Mouse (Mus musculus) thymus, adult 2 months (tissue): Measurements from ENCODE around the gene Arnt2. TPM values are rescaled to one million over a fixed set of nuclear protein-coding genes. Genes with fewer than 3 reads are reported as not detected.
A peak's percentile ranks its signal among the peaks of the same experiment; 100 is the strongest.

Source experiments
- DNase-seq: peaks from one replicate; pipeline ENCODE4 v3.0.0; 2021
- H3K27ac ChIP-seq: fragments of 200-500 bp; 2 replicates; pipeline ENCODE4 v1.5.1; 2012; ENCODE audit warnings: low read length, control low read depth; ENCODE audit not compliant: control insufficient read depth, insufficient read depth
- H3K27me3 ChIP-seq: fragments of 200-500 bp; 2 replicates; pipeline ENCODE4 v1.6.1; 2012; ENCODE audit warnings: mild to moderate bottlenecking, low read length, moderate library complexity, mixed read lengths; ENCODE audit not compliant: control insufficient read depth, insufficient read depth
- H3K36me3 ChIP-seq: fragments of 200-500 bp; 2 replicates; pipeline ENCODE4 v1.6.1; 2012; ENCODE audit warnings: mild to moderate bottlenecking, low read length, moderate library complexity; ENCODE audit not compliant: control insufficient read depth, insufficient read depth
- H3K4me1 ChIP-seq: fragments of 200-500 bp; replicated peaks from 2 replicates; pipeline ENCODE4 v1.6.1; 2012; ENCODE audit warnings: low read length; ENCODE audit not compliant: control insufficient read depth, insufficient read depth
- H3K4me3 ChIP-seq: fragments of 200-500 bp; 2 replicates; pipeline ENCODE4 v1.5.1; 2012; ENCODE audit warnings: mild to moderate bottlenecking, low read length, control low read depth, moderate library complexity; ENCODE audit not compliant: control insufficient read depth, insufficient read depth
- CTCF ChIP-seq: fragments of 200-500 bp; IDR thresholded peaks from 2 replicates; pipeline ENCODE4 v1.5.1; 2012; ENCODE audit warnings: mild to moderate bottlenecking, control low read depth, low read length, moderate library complexity, borderline replicate concordance; ENCODE audit not compliant: control insufficient read depth, poor library complexity, insufficient read depth; ENCODE audit errors: extremely low read depth
- POLR2A ChIP-seq: fragments of 200-500 bp; IDR thresholded peaks from 2 replicates; pipeline ENCODE4 v1.6.1; 2012; ENCODE audit warnings: mild to moderate bottlenecking, low read length, control low read depth, moderate library complexity; ENCODE audit not compliant: control insufficient read depth, poor library complexity, insufficient read depth; ENCODE audit errors: extremely low read depth
- WGBS: fragments of 180-500 bp; shearing (Covaris S2); methylation state at CpG from one replicate; pipeline ENCODE4 v1.1.7; 2018; 5-methylcytosine and 5-hydroxymethylcytosine counted together
- polyA plus RNA-seq: library from polyadenylated mRNA; depleted of rRNA; stranded (reverse); fragments of >200 nt; gene quantifications from 2 replicates; pipeline ENCODE4 v1.2.3, GENCODE M21; 2012

Gene Arnt2
- polyA plus RNA-seq, 1 experiment, result 1.9 TPM

DNA sequence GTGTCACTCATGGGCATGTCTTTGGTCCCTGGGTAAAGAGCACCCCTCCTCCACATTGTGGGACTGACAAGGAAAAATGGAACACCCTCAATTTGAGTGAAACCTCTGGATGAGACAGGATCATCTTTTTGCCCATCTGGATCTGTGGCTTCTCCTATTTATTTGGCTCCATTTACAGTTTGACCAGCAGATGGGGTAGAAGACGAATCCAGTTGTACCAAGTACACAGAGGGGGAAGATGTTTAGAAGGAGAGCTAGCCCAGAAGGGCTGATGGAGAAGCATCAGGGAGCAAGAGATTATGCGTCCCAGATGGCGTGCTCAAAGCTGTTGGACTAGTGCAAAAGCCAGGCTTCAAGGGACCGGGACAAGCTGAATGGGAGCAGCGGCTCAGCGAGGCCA, 136.0 kb downstream of the Arnt2 start:
- no peak overlapping the region for H3K4me3 ChIP-seq
- no peaks in the 10 kb centered on the region for H3K27me3 ChIP-seq
- H3K4me1 ChIP-seq, result no peaks in the 10 kb centered on the region
- no peaks in the 10 kb centered on the region for H3K36me3 ChIP-seq
- TF ChIP-seq CTCF, result no peak
- TF ChIP-seq POLR2A, result no peak
- 93% methylated on average over 6 of the region's 6 CpGs for WGBS
- H3K27ac ChIP-seq, result no peak overlapping the region
- no peak for DNase-seq

DNA sequence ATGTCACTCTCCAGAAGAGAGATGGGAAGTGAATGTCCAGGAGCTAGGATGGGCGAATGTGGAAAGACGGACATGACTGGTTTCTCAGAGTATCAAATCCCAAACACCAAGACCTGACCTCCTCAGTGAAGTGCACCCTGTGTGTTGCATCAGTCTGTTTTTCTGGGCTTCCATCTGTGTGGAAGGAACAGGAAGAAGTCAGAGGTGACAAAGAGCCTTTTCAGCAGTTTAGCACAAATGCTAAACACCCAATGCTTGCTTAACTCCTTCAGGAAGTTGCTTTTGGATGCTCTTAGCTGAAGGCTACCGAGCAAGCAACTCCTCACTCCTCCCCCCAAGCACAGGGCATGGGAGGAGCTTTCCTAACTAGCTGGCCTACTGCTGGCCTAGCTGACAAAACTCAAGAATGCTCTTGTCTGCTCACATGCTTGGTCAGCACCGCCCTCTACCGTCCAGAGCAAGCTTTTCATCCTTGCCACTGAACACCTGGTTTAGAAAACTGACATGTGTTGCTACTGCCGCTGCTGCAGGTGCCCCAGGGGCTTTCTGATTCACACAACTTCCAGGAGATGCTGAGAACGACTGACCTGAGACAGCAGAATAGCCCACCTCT, 137.7 kb downstream of the Arnt2 start:
- no peaks in the 10 kb centered on the region for H3K4me1 ChIP-seq
- peak; percentile 80; the same call in 1 of the 2 replicates for TF ChIP-seq CTCF
- no peak for TF ChIP-seq POLR2A
- no peak overlapping the region for H3K27ac ChIP-seq
- no peaks in the 10 kb centered on the region for H3K27me3 ChIP-seq
- DNase-seq, result peak; percentile 79
- WGBS, result 27% methylated on average over 7 of the region's 7 CpGs
- H3K36me3 ChIP-seq, result no peaks in the 10 kb centered on the region
- no peak overlapping the region for H3K4me3 ChIP-seq

DNA sequence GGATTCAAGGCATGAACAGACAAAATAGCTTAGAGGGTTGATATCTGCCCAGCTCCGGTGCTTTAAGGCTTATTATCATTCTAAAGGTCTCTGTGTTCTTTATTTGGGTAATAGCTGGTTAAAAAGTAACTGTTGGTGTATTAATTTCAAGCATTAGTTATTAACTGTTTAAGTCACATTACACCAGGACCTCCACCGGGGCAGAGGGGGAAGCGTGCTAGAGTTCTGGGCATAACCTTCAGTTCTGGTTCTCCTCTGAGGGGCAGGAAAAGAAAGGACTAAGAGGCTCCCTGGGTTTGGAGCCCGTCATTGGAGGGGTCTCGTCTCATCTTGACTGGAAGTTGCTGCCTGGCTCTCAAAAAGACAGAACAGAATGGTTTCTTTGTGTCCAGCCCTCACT, 138.5 kb downstream of the Arnt2 start:
- H3K36me3 ChIP-seq, result no peaks in the 10 kb centered on the region
- no peaks in the 10 kb centered on the region for H3K4me1 ChIP-seq
- H3K27ac ChIP-seq, result no peak overlapping the region
- no peaks in the 10 kb centered on the region for H3K27me3 ChIP-seq
- WGBS, result 96% methylated on average over 5 of the region's 5 CpGs
- no peak for DNase-seq
- H3K4me3 ChIP-seq, result no peak overlapping the region
- TF ChIP-seq POLR2A (no peak), CTCF (no peak)

DNA sequence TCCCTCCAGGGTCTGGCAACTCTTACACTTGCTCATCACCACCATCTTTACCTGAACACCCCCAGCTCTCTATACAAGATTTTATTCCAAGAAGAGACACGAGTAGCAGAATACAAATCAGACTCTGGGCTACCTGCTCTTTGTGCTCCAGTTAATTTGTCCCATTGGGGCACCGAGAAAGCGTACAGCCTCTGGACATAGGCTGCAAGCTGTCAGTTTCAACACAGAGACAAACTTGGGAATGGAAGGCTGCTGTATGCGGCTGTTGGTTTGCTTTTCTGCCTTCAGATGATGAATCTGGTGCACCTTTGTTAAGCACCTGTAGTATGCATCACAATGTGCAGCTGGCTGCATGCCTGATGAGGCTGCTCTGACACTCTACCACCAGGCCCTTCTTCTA, 146.5 kb downstream of the Arnt2 start:
- 92% methylated on average over 4 of the region's 4 CpGs for WGBS

DNA sequence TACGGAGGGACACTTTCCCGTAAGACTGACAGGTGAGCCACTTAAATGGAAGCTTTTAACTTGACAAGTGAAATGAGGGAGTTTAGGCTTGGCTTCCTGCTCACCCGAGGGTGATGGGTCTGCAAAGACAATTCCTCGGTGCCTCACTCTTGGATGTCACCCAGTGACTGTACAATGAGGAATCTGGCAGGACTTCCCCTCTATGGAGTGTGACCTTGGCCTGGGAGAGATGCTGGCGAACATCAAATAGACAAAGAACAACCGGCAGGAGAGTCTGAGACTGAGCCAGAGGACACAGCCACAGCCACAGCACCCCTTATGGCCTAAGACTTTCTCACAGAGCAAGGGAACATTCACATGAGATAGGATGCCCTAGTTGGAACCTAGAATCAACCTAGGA, 148.6 kb downstream of the Arnt2 start:
- DNase-seq, result no peak

More for the DNA sequence above, 146.5 kb downstream of the Arnt2 start:
- DNase-seq, result no peak
- no peaks in the 10 kb centered on the region for H3K27me3 ChIP-seq
- TF ChIP-seq CTCF (no peak), POLR2A (no peak)
- no peaks in the 10 kb centered on the region for H3K36me3 ChIP-seq
- no peak overlapping the region for H3K27ac ChIP-seq
- H3K4me1 ChIP-seq, result no peaks in the 10 kb centered on the region
- H3K4me3 ChIP-seq, result no peak overlapping the region

DNA sequence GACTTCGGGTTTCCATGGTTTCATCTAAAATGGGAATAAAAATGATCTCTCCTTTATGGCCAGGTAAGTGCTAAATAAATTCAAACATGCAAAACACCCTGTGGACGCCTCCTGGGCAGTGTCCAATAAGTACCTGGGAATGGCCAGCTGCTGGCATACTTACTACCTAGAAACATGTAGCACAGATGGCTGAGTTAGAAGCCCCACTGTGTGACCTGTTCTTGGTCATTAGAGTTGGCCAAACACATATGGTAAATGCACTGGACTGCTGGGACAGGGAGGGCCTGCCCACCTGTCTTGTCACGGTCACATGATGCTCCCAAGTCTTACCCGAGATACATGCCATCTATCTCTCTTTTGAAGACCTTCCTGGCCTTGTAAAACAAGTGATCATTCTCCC, 149.6 kb downstream of the Arnt2 start:
- no peak for TF ChIP-seq POLR2A
- TF ChIP-seq CTCF, result no peak
- no peaks in the 10 kb centered on the region for H3K4me1 ChIP-seq
- H3K36me3 ChIP-seq, result no peaks in the 10 kb centered on the region
- 89% methylated on average over 4 of the region's 4 CpGs for WGBS
- no peaks in the 10 kb centered on the region for H3K27me3 ChIP-seq
- H3K27ac ChIP-seq, result no peak overlapping the region
- H3K4me3 ChIP-seq, result no peak overlapping the region
- no peak for DNase-seq

More for the DNA sequence above, 148.6 kb downstream of the Arnt2 start:
- Histone ChIP-seq H3K27ac (no peak overlapping the region), H3K36me3 (no peaks in the 10 kb centered on the region), H3K4me1 (no peaks in the 10 kb centered on the region), H3K4me3 (no peak overlapping the region), H3K27me3 (no peaks in the 10 kb centered on the region)
- 89% methylated on average over 6 of the region's 6 CpGs for WGBS
- TF ChIP-seq CTCF, result no peak
- no peak for TF ChIP-seq POLR2A

DNA sequence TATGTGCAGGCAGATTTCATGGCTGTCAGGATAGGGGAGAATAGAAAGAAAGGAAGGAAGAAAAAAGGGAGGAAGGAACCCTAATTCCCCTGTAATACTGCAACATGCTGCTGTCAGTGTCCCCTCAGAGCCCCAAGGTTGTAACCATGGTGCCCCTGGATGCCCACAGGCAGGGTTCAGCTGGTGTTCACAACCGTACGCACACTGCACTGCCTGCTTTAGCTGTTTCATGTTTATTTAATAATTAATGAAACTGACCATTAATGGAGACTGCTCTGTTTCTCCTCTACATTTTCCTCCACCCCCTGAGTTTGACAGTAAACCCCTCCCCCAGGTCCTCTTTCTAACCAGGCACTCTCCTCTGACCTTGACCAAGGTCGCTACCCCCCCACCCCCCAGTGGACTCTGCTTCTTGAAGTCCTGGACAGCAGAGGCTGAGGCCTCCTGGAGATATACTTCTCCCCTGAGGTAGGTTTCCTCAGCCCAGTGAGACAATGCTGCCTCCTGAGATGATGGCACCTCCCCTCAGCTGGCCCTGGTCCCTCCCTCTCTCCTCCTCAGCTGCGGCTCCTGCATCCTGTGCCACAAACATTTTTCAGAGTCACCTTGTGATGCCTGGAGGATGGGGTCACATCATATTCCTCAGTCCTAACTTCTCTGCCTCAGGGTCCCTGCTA, 150.5 kb downstream of the Arnt2 start:
- Histone ChIP-seq H3K4me3 (no peak overlapping the region), H3K36me3 (no peaks in the 10 kb centered on the region), H3K4me1 (no peaks in the 10 kb centered on the region), H3K27me3 (no peaks in the 10 kb centered on the region), H3K27ac (no peak overlapping the region)
- DNase-seq, result no peak
- WGBS, result 77% methylated on average over 4 of the region's 4 CpGs
- TF ChIP-seq POLR2A (no peak), CTCF (no peak)
